Mouse (Mus musculus): ENCODE measurements around the gene Gm5089.

DNA sequence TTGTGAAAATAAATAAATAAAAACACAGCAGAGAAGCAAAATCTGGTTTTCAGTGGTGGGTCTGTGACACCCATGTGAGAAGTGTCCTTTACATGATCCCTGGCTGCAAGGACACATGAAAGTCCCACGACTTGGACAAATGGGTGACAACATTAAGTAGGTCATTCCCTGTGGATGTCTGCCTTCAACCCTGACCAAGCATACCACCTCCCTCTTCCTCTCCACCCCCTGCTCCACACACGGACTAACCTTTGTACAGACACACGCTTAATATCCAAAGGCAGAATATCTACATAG lies 65.7 kb downstream of the Gm5089 start:
- no peak for TF ChIP-seq CTCF (conservative IDR thresholded peaks at IDR 0.05; ENCODE audit: insufficient read depth, insufficient read length, low read depth, low read length)
- no peak for TF ChIP-seq POLR2A (IDR thresholded peaks at IDR 0.05; ENCODE audit: low read depth, low read length)

Measured in kidney, adult 2 months (tissue).